Mouse (Mus musculus) neutrophil, adult 5-6 weeks (primary cell): ENCODE results near the gene Slco4a1. TPM values are rescaled to one million over a fixed set of nuclear protein-coding genes. Genes with fewer than 3 reads are reported as not detected.
A peak's percentile ranks its signal among the peaks of the same experiment; 100 is the strongest.

Experiments used
- ATAC-seq: fragments of 151-379, 151-347 bp; 2 replicates; pipeline ENCODE4 v1.8.0; 2017; ENCODE audit warnings: mild to moderate bottlenecking, moderate TSS enrichment; ENCODE audit not compliant: insufficient number of reproducible peaks, poor library complexity, low FRiP score, severe bottlenecking; ENCODE audit errors: extremely low read depth
- total RNA-seq: library from RNA; stranded (forward); fragments of 200-1000 nt; gene quantifications from 2 replicates; pipeline ENCODE4 v1.2.3, GENCODE M21; 2017

The Slco4a1 gene
- total RNA-seq, 1 experiment from 2014 or later = 8.4 TPM

GRCm38 (mm10) chr2:180442061-180442460, 14.0 kb upstream of the Slco4a1 start:
- peak; percentile 18; the same call in 1 of the 2 replicates for ATAC-seq

- no peak for ATAC-seq
These were observed 12.2 kb upstream of the Slco4a1 start for GRCm38 (mm10) chr2:180443861-180444260.

GRCm38 (mm10) chr2:180444957-180445785, 10.9 kb upstream of the Slco4a1 start:
- ATAC-seq = no peak; the same call in 1 of the 2 replicates

- no peak for ATAC-seq
These were observed 10.1 kb upstream of the Slco4a1 start for GRCm38 (mm10) chr2:180445962-180446361.

GRCm38 (mm10) chr2:180449007-180449406, 7.0 kb upstream of the Slco4a1 start:
- ATAC-seq = peak; percentile 75

- no peak for ATAC-seq
These were observed 5.5 kb upstream of the Slco4a1 start for GRCm38 (mm10) chr2:180450529-180450928.

- peak; percentile 1; the same call in 1 of the 2 replicates for ATAC-seq
These were observed 660 bp downstream of the Slco4a1 start for GRCm38 (mm10) chr2:180456705-180457104.

GRCm38 (mm10) chr2:180457680-180458079, 1.6 kb downstream of the Slco4a1 start:
- ATAC-seq = no peak

- ATAC-seq = no peak
These were observed 3.4 kb downstream of the Slco4a1 start for GRCm38 (mm10) chr2:180459437-180459836.

GRCm38 (mm10) chr2:180460801-180461200, 4.8 kb downstream of the Slco4a1 start:
- ATAC-seq = no peak

- ATAC-seq = no peak
These were observed 6.5 kb downstream of the Slco4a1 start for GRCm38 (mm10) chr2:180462593-180462992.

- ATAC-seq = no peak
These were observed 10.5 kb downstream of the Slco4a1 start for GRCm38 (mm10) chr2:180466505-180466904.

- ATAC-seq = no peak
These were observed 12.8 kb downstream of the Slco4a1 start for GRCm38 (mm10) chr2:180468871-180469270.

- no peak for ATAC-seq
These were observed 13.7 kb downstream of the Slco4a1 start for GRCm38 (mm10) chr2:180469768-180470167.

- no peak for ATAC-seq
These were observed 16.4 kb downstream of the Slco4a1 start for GRCm38 (mm10) chr2:180472306-180473079.

GRCm38 (mm10) chr2:180473080-180473440, 17.0 kb downstream of the Slco4a1 start:
- peak; percentile 27; the same call in 1 of the 2 replicates for ATAC-seq

GRCm38 (mm10) chr2:180474864-180475263, 18.8 kb downstream of the Slco4a1 start:
- ATAC-seq = no peak

- ATAC-seq = no peak
These were observed 26.2 kb downstream of the Slco4a1 start for GRCm38 (mm10) chr2:180482274-180482673.

- no peak for ATAC-seq
These were observed 28.8 kb downstream of the Slco4a1 start for GRCm38 (mm10) chr2:180484882-180485281.

- no peak for ATAC-seq
These were observed 29.3 kb downstream of the Slco4a1 start for GRCm38 (mm10) chr2:180485306-180485705.
